Mouse (Mus musculus): ENCODE measurements around the gene Nwd2.

Nwd2 gene

GRCm38 (mm10) chr5:63649070-63649532 is at the start of gene Nwd2:
TSS of gene Nwd2 (plus strand) at chr5:63649102.
- DNase-seq = no peak

GRCm38 (mm10) chr5:63607447-63607846 is 41.5 kb upstream of the Nwd2 start:
- DNase-seq = no peak

GRCm38 (mm10) chr5:63616792-63617668 is 31.9 kb upstream of the Nwd2 start:
- no peak for DNase-seq

- DNase-seq = no peak
These were observed 24.8 kb upstream of the Nwd2 start for GRCm38 (mm10) chr5:63624123-63624522.

- DNase-seq = no peak
These were observed 20.9 kb upstream of the Nwd2 start for GRCm38 (mm10) chr5:63627832-63628530.

- DNase-seq = no peak
These were observed 20.4 kb upstream of the Nwd2 start for GRCm38 (mm10) chr5:63628531-63628871.

- DNase-seq = no peak
These were observed 14.3 kb upstream of the Nwd2 start for GRCm38 (mm10) chr5:63634636-63635035.

GRCm38 (mm10) chr5:63648187-63648586 is 715 bp upstream of the Nwd2 start:
- no peak for DNase-seq

- peak; percentile 10 for DNase-seq
These were observed 897 bp downstream of the Nwd2 start for GRCm38 (mm10) chr5:63649533-63650464.

GRCm38 (mm10) chr5:63651813-63652212 is 2.9 kb downstream of the Nwd2 start:
- no peak for DNase-seq

GRCm38 (mm10) chr5:63652705-63653104 is 3.8 kb downstream of the Nwd2 start:
- no peak for DNase-seq

GRCm38 (mm10) chr5:63666884-63667283 is 18.0 kb downstream of the Nwd2 start:
- no peak for DNase-seq

GRCm38 (mm10) chr5:63675934-63676333 is 27.0 kb downstream of the Nwd2 start:
- DNase-seq = no peak

GRCm38 (mm10) chr5:63689084-63689483 is 40.2 kb downstream of the Nwd2 start:
- no peak for DNase-seq

GRCm38 (mm10) chr5:63696784-63697183 is 47.9 kb downstream of the Nwd2 start:
- DNase-seq = no peak

GRCm38 (mm10) chr5:63697196-63697595 is 48.3 kb downstream of the Nwd2 start:
- DNase-seq = no peak

GRCm38 (mm10) chr5:63728955-63729354 is 80.1 kb downstream of the Nwd2 start:
- DNase-seq = no peak

GRCm38 (mm10) chr5:63735521-63735920 is 86.6 kb downstream of the Nwd2 start:
- DNase-seq = no peak

- DNase-seq = no peak
These were observed 94.5 kb downstream of the Nwd2 start for GRCm38 (mm10) chr5:63743426-63743825.

GRCm38 (mm10) chr5:63748299-63748698 is 99.4 kb downstream of the Nwd2 start:
- no peak for DNase-seq

GRCm38 (mm10) chr5:63748759-63749158 is 99.9 kb downstream of the Nwd2 start:
- no peak for DNase-seq

GRCm38 (mm10) chr5:63755092-63755761 is 106.3 kb downstream of the Nwd2 start:
- DNase-seq = peak; percentile 7
